Mouse (Mus musculus): ENCODE results near the gene Akap2. TPM values are rescaled to one million over a fixed set of nuclear protein-coding genes. Genes with fewer than 3 reads are reported as not detected.

The Akap2 gene
- total RNA-seq, 2 experiments from 2014 or later = not detected

GRCm38 (mm10) chr4:57922171-57922570, 204.7 kb downstream of the Akap2 start:
- no peak for ATAC-seq (replicated peaks; ENCODE audit: low FRiP score, poor library complexity, severe bottlenecking)

- ATAC-seq (replicated peaks; ENCODE audit: low FRiP score, poor library complexity, severe bottlenecking) = no peak
Measured at GRCm38 (mm10) chr4:57924556-57925071, 207.2 kb downstream of the Akap2 start.

DNA sequence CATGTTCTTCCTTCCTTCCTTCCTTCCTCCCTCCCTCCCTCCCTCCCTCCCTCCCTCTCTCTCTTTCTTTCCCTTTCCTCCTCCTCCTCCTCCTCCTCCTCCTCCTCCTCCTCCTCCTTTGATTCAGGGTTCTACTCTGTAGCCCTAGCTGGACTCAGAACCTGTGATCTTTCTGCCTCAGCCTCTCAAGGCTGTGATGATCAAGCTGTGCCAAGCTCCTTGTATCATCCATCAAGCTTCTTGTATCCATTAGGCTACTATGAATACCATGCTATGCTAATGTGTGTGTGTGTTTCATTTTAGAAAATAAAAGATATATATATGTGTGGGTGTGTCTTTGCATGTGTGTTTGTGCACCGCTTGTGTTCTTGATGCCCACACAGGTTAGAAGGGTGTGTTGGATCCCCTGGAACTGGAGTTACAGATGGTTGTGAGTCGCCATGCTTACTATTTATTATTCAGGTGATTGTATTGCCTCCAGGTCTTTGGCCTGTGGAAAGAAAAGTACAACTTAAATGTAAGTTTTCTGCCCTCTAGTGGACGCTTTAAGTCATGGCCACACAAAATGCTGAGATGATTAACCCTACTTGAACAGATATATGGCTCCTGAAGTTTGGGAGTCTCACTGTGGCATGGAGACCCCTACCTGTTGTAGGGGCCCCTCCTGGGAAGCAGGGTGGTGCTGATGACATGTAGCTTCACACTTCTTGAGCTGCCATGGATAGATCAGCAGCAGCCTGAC, 210.2 kb downstream of the Akap2 start:
- 0 out of 2 replicates have a peak, but pooled peaks have one; percentile 52 for ATAC-seq (replicated peaks; ENCODE audit: low FRiP score, poor library complexity, severe bottlenecking)

- ATAC-seq (replicated peaks; ENCODE audit: low FRiP score, poor library complexity, severe bottlenecking) = no peak
Measured at GRCm38 (mm10) chr4:57930559-57931170, 213.2 kb downstream of the Akap2 start.

DNA sequence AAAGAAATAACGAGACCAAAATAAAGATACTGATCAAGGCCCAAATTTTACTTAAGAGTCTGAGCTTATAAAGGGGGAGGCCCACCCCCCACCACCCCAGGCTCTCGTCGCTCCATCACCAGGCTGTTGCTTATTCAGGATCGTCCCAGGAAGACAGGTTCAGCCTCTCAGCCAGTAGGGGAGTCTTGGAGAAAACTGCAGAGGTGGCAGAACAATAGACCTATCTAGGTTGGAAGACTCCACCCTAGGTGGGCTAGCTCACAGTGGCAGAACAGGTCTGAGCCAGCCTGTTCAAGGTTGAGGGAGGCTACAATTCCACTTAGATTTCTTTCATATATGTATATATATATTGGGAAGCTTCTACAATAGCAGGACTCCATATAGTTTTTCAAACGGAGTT, 216.7 kb downstream of the Akap2 start:
- ATAC-seq (replicated peaks; ENCODE audit: low FRiP score, poor library complexity, severe bottlenecking) = no peak

- ATAC-seq (replicated peaks; ENCODE audit: low FRiP score, poor library complexity, severe bottlenecking) = no peak
Measured at GRCm38 (mm10) chr4:57937292-57937691, 219.8 kb downstream of the Akap2 start.

- ATAC-seq (replicated peaks; ENCODE audit: low FRiP score, poor library complexity, severe bottlenecking) = no peak
Measured at GRCm38 (mm10) chr4:57940631-57941030, 223.2 kb downstream of the Akap2 start.

DNA sequence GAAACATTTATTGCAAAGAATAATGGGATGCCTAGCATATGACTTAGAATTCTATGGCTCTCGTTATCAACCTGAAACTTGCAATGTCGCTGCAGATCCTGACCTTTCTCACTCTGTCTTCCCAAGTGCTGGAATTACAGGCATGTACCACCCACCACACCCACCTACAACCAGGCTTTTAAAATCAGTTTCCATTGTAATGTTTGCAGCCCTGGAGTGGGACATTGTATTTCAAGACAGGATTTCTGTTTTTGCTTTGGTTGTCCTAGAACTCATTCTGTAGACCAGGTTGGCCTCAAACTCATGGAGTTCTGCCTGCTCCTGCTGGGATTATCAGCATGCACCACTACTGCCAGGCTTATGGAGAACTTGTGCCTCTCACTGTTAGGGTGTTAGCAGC, 225.4 kb downstream of the Akap2 start:
- ATAC-seq (replicated peaks; ENCODE audit: low FRiP score, poor library complexity, severe bottlenecking) = no peak

Other genes starting within 250 kb of the Akap2 start
- not detected in 2 replicates for gene Pakap, start 149.5 kb upstream of the Akap2 start, total RNA-seq (2015; ENCODE audit: low replicate concordance)
- gene Pakap, start 149.5 kb upstream of the Akap2 start, total RNA-seq (2017; ENCODE audit: low replicate concordance) = 1.2 TPM in 1 of 2 replicates, not detected in the other
- not detected in 2 replicates for gene D630039A03Rik, start 198.6 kb downstream of the Akap2 start, total RNA-seq (2015; ENCODE audit: low replicate concordance)
- not detected in 2 replicates for gene D630039A03Rik, start 198.6 kb downstream of the Akap2 start, total RNA-seq (2017; ENCODE audit: low replicate concordance)
- gene Txn1, start 238.8 kb downstream of the Akap2 start, total RNA-seq (2015; ENCODE audit: low replicate concordance) = 220 and 242 TPM in 2 replicates
- 87.3 and 98.4 TPM in 2 replicates for gene Txn1, start 238.8 kb downstream of the Akap2 start, total RNA-seq (2017; ENCODE audit: low replicate concordance)

All from erythroid progenitor cell, adult 5-6 weeks (primary cell).